Mouse (Mus musculus) embryonic facial prominence, embryonic 12.5 days (tissue): ENCODE results near the gene Uvrag. TPM values are rescaled to one million over a fixed set of nuclear protein-coding genes. Genes with fewer than 3 reads are reported as not detected.

ENCODE experiments used
- ATAC-seq: fragments of 200-750 bp; cut with Nextera tagmentation; 2 replicates; pipeline ENCODE4 v1.8.0; 2017; ENCODE audit not compliant: insufficient number of reproducible peaks, insufficient read depth, low FRiP score, low TSS enrichment
- H3K27ac ChIP-seq: fragments of 300-500 bp; sonication (generic); 2 replicates; pipeline ENCODE4 v1.5.1; 2016; ENCODE audit warnings: mild to moderate bottlenecking
- H3K27me3 ChIP-seq: fragments of 300-500 bp; sonication (generic); 2 replicates; pipeline ENCODE4 v1.6.1; 2016; ENCODE audit warnings: mild to moderate bottlenecking, moderate library complexity
- H3K36me3 ChIP-seq: fragments of 300-500 bp; sonication (generic); 2 replicates; pipeline ENCODE4 v1.6.1; 2016; ENCODE audit warnings: mild to moderate bottlenecking
- H3K4me1 ChIP-seq: fragments of 300-500 bp; sonication (generic); 2 replicates; pipeline ENCODE4 v1.6.1; 2016
- H3K4me2 ChIP-seq: fragments of 300-500 bp; sonication (generic); replicated peaks from 2 replicates; pipeline ENCODE4 v1.6.1; 2016; ENCODE audit warnings: mild to moderate bottlenecking, moderate library complexity
- H3K4me3 ChIP-seq: fragments of 300-500 bp; sonication (generic); 2 replicates; pipeline ENCODE4 v1.5.1; 2016; ENCODE audit warnings: mild to moderate bottlenecking
- H3K9ac ChIP-seq: fragments of 300-500 bp; sonication (generic); 2 replicates; pipeline ENCODE4 v1.6.1; 2016; ENCODE audit warnings: mild to moderate bottlenecking, moderate library complexity
- H3K9me3 ChIP-seq: fragments of 300-500 bp; sonication (generic); 2 replicates; pipeline ENCODE4 v1.6.1; 2016; ENCODE audit warnings: mild to moderate bottlenecking, moderate library complexity
- WGBS: fragments of 180-500 bp; shearing (Covaris S2); methylation state at CpG from one replicate; pipeline ENCODE4 v1.1.7; 2016; 5-methylcytosine and 5-hydroxymethylcytosine counted together
- polyA plus RNA-seq: library from polyadenylated mRNA; unstranded; fragments of >200 nt; fragmentation: Nextera tagmentation; extraction: Ambion mirVana; gene quantifications from 2 replicates; pipeline ENCODE4 v1.2.1, GENCODE M21; 2016

Gene Uvrag
- polyA plus RNA-seq, 1 experiment from 2014 or later, result 20.2 TPM

GRCm38 (mm10) chr7:98894305-98894704 is 246.6 kb downstream of the Uvrag start:
- Histone ChIP-seq H3K9me3 (no peaks in the 10 kb centered on the region), H3K4me2 (no peak overlapping the region), H3K4me1 (peaks cover 38% of the 10 kb centered on the region), H3K9ac (no peak overlapping the region), H3K27me3 (no peaks in the 10 kb centered on the region), H3K27ac (peak overlapping the region; percentile 74), H3K36me3 (no peaks in the 10 kb centered on the region), H3K4me3 (no peak overlapping the region)
- no peak for ATAC-seq
- 90% methylated on average over 5 of the region's 5 CpGs for WGBS

GRCm38 (mm10) chr7:98893144-98893543 is 247.8 kb downstream of the Uvrag start:
- Histone ChIP-seq H3K4me2 (no peak overlapping the region), H3K27me3 (no peaks in the 10 kb centered on the region), H3K36me3 (no peaks in the 10 kb centered on the region), H3K4me1 (peaks cover 38% of the 10 kb centered on the region), H3K27ac (no peak overlapping the region), H3K9me3 (no peaks in the 10 kb centered on the region), H3K4me3 (no peak overlapping the region), H3K9ac (no peak overlapping the region)
- 76% methylated on average over 5 of the region's 5 CpGs for WGBS
- ATAC-seq, result no peak

GRCm38 (mm10) chr7:98889211-98889610 is 251.7 kb downstream of the Uvrag start:
- no peak overlapping the region for H3K27ac ChIP-seq

GRCm38 (mm10) chr7:98888810-98889209 is 252.1 kb downstream of the Uvrag start:
- no peaks in the 10 kb centered on the region for H3K27me3 ChIP-seq
- 58% methylated on average over 5 of the region's 5 CpGs for WGBS
- no peak for ATAC-seq

More at GRCm38 (mm10) chr7:98889211-98889610, 251.7 kb downstream of the Uvrag start:
- 78% methylated on average over 7 of the region's 7 CpGs for WGBS
- H3K9ac ChIP-seq, result no peak overlapping the region
- no peak overlapping the region for H3K4me3 ChIP-seq
- H3K9me3 ChIP-seq, result no peaks in the 10 kb centered on the region
- 0 out of 2 replicates have a peak, but pooled peaks cover 5% of the 10 kb centered on the region for H3K36me3 ChIP-seq
- H3K4me2 ChIP-seq, result no peak overlapping the region
- peaks cover 14% of the 10 kb centered on the region; the same call in 1 of the 2 replicates for H3K4me1 ChIP-seq
- H3K27me3 ChIP-seq, result no peaks in the 10 kb centered on the region
- ATAC-seq, result no peak

GRCm38 (mm10) chr7:98887811-98888261 is 253.1 kb downstream of the Uvrag start:
- 48% methylated on average over 22 of the region's 22 CpGs for WGBS

More at GRCm38 (mm10) chr7:98888810-98889209, 252.1 kb downstream of the Uvrag start:
- peaks cover 14% of the 10 kb centered on the region; the same call in 1 of the 2 replicates for H3K4me1 ChIP-seq
- no peak overlapping the region for H3K27ac ChIP-seq
- no peak overlapping the region for H3K4me2 ChIP-seq
- H3K9me3 ChIP-seq, result no peaks in the 10 kb centered on the region
- no peak overlapping the region for H3K4me3 ChIP-seq
- 0 out of 2 replicates have a peak, but pooled peaks cover 5% of the 10 kb centered on the region for H3K36me3 ChIP-seq
- H3K9ac ChIP-seq, result no peak overlapping the region

GRCm38 (mm10) chr7:98881887-98882286 is 259.1 kb downstream of the Uvrag start:
- H3K27me3 ChIP-seq, result no peaks in the 10 kb centered on the region
- ATAC-seq, result no peak
- no peaks in the 10 kb centered on the region for H3K9me3 ChIP-seq
- H3K36me3 ChIP-seq, result no peaks in the 10 kb centered on the region
- no peak overlapping the region for H3K9ac ChIP-seq
- peaks cover 11% of the 10 kb centered on the region for H3K4me1 ChIP-seq
- no peak overlapping the region for H3K4me2 ChIP-seq
- WGBS, result 59% methylated on average over 4 of the region's 4 CpGs
- H3K4me3 ChIP-seq, result no peak overlapping the region
- no peak overlapping the region for H3K27ac ChIP-seq

More at GRCm38 (mm10) chr7:98887811-98888261, 253.1 kb downstream of the Uvrag start:
- H3K4me3 ChIP-seq, result no peak overlapping the region
- no peak for ATAC-seq
- H3K4me1 ChIP-seq, result peaks cover 14% of the 10 kb centered on the region; the same call in 1 of the 2 replicates
- H3K4me2 ChIP-seq, result no peak overlapping the region
- no peak overlapping the region for H3K27ac ChIP-seq
- H3K9me3 ChIP-seq, result no peaks in the 10 kb centered on the region
- no peak overlapping the region for H3K9ac ChIP-seq
- H3K27me3 ChIP-seq, result no peaks in the 10 kb centered on the region
- 0 out of 2 replicates have a peak, but pooled peaks cover 5% of the 10 kb centered on the region for H3K36me3 ChIP-seq

GRCm38 (mm10) chr7:98879176-98879575 is 261.8 kb downstream of the Uvrag start:
- Histone ChIP-seq H3K4me2 (no peak overlapping the region), H3K27me3 (no peaks in the 10 kb centered on the region), H3K9ac (no peak overlapping the region), H3K4me1 (peaks cover 33% of the 10 kb centered on the region), H3K9me3 (no peaks in the 10 kb centered on the region), H3K27ac (no peak overlapping the region), H3K4me3 (no peak overlapping the region), H3K36me3 (no peaks in the 10 kb centered on the region)
- 90% methylated on average over 2 of the region's 2 CpGs for WGBS
- ATAC-seq, result no peak

- H3K4me3 ChIP-seq, result no peak overlapping the region
- no peak overlapping the region for H3K9ac ChIP-seq
- no peak for ATAC-seq
- 38% methylated on average over 13 of the region's 13 CpGs for WGBS
- H3K9me3 ChIP-seq, result no peaks in the 10 kb centered on the region
- no peaks in the 10 kb centered on the region for H3K36me3 ChIP-seq
- 0 out of 2 replicates have a peak overlapping the region, but pooled peaks have one; percentile 19 for H3K27ac ChIP-seq
- no peak overlapping the region for H3K4me2 ChIP-seq
- H3K27me3 ChIP-seq, result no peaks in the 10 kb centered on the region
- peaks cover 38% of the 10 kb centered on the region for H3K4me1 ChIP-seq
Observed at GRCm38 (mm10) chr7:98876119-98876518, 264.8 kb downstream of the Uvrag start.

- Histone ChIP-seq H3K4me2 (peak overlapping the region; percentile 10), H3K27me3 (no peaks in the 10 kb centered on the region)
- no peak for ATAC-seq
Observed at GRCm38 (mm10) chr7:98875390-98875990, 265.5 kb downstream of the Uvrag start.

GRCm38 (mm10) chr7:98874411-98874951 is 266.5 kb downstream of the Uvrag start:
- Histone ChIP-seq H3K36me3 (no peaks in the 10 kb centered on the region), H3K9me3 (no peaks in the 10 kb centered on the region), H3K4me2 (no peak overlapping the region), H3K4me1 (peaks cover 53% of the 10 kb centered on the region), H3K27ac (no peak overlapping the region), H3K9ac (no peak overlapping the region), H3K4me3 (no peak overlapping the region), H3K27me3 (no peaks in the 10 kb centered on the region)
- no peak for ATAC-seq
- 60% methylated on average over 6 of the region's 6 CpGs for WGBS

More at GRCm38 (mm10) chr7:98875390-98875990, 265.5 kb downstream of the Uvrag start:
- no peaks in the 10 kb centered on the region for H3K9me3 ChIP-seq
- peaks cover 45% of the 10 kb centered on the region for H3K4me1 ChIP-seq
- no peak overlapping the region for H3K9ac ChIP-seq
- H3K4me3 ChIP-seq, result no peak overlapping the region
- H3K27ac ChIP-seq, result 0 out of 2 replicates have a peak overlapping the region, but pooled peaks have one; percentile 37
- WGBS, result 20% methylated on average over 12 of the region's 13 CpGs
- H3K36me3 ChIP-seq, result no peaks in the 10 kb centered on the region

GRCm38 (mm10) chr7:98873316-98873715 is 267.6 kb downstream of the Uvrag start:
- Histone ChIP-seq H3K4me2 (no peak overlapping the region), H3K4me1 (peaks cover 57% of the 10 kb centered on the region), H3K9ac (no peak overlapping the region), H3K27ac (no peak overlapping the region), H3K4me3 (no peak overlapping the region), H3K9me3 (no peaks in the 10 kb centered on the region), H3K36me3 (no peaks in the 10 kb centered on the region), H3K27me3 (no peaks in the 10 kb centered on the region)
- ATAC-seq, result no peak
- WGBS, result 83% methylated on average over 12 of the region's 12 CpGs

- Histone ChIP-seq H3K36me3 (no peaks in the 10 kb centered on the region), H3K27me3 (no peaks in the 10 kb centered on the region; the same call in 1 of the 2 replicates), H3K27ac (no peak overlapping the region), H3K4me3 (no peak overlapping the region), H3K4me2 (no peak overlapping the region), H3K4me1 (peaks cover 64% of the 10 kb centered on the region), H3K9me3 (no peaks in the 10 kb centered on the region), H3K9ac (no peak overlapping the region)
- no peak for ATAC-seq
- WGBS, result 65% methylated on average over 12 of the region's 12 CpGs
Observed at GRCm38 (mm10) chr7:98871882-98872281, 269.1 kb downstream of the Uvrag start.
